Mouse (Mus musculus) E14TG2a.4 (cell line): ENCODE measurements around the gene Lonp1.

Experiments
- CTCF ChIP-seq: conservative IDR thresholded peaks from 2 replicates; pipeline ENCODE4 v1.5.1; 2014; ENCODE audit warnings: low read length
- NANOG ChIP-seq: IDR thresholded peaks from 2 replicates; pipeline ENCODE4 v1.6.1; 2014; ENCODE audit warnings: borderline replicate concordance, low read length, mixed read lengths

DNA sequence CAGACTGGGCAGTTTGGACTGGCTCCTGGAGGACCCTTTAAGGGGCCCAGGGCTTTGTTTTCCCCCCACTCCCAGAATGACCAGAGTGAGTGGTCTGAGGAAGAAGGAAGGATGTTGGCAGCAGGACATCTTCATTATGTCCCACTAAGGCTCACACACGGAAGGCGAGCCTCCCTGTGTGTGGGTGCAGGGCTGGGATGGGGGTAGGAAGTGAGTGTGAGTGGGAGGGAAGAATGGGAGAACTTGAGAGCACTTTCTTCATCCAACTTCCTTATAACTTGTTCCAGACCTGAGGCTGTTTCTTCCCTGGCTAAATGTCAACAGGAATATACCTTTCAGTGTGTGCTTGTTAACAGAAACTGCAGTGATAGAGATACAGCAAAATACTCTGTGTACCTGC is 15.4 kb downstream of the Lonp1 start:
- TF ChIP-seq CTCF (no peak), NANOG (no peak)
